Mouse (Mus musculus) erythroid progenitor cell, adult 5-6 weeks (primary cell): ENCODE measurements at regions not wholly inside any gene's neighbourhood (a gene's known extent, or its start where the extent isn't known, plus 50 kb on each side); places are given as distances from the start of the nearest gene placed in this dataset.

ENCODE experiments used
- ATAC-seq: replicated peaks from 2 replicates; pipeline ENCODE4 v1.8.0; 2016; ENCODE audit warnings: moderate number of reproducible peaks, mild to moderate bottlenecking, moderate TSS enrichment, inconsistent platforms; ENCODE audit not compliant: poor library complexity, low FRiP score, severe bottlenecking

GRCm38 (mm10) chr10:117556851-117557542 is 72.3 kb upstream of the Cpm start:
- no peak for ATAC-seq

- ATAC-seq: no peak
Observed at GRCm38 (mm10) chr10:117556027-117556789, 73.1 kb upstream of the Cpm start.

- ATAC-seq: no peak
Observed at GRCm38 (mm10) chr10:117555542-117555941, 73.8 kb upstream of the Cpm start.

GRCm38 (mm10) chr10:117555044-117555443 is 74.3 kb upstream of the Cpm start:
- ATAC-seq: no peak

- no peak for ATAC-seq
Observed at GRCm38 (mm10) chr10:117554533-117554932, 74.8 kb upstream of the Cpm start.

- ATAC-seq: no peak
Observed at GRCm38 (mm10) chr10:117553211-117554186, 75.8 kb upstream of the Cpm start.

GRCm38 (mm10) chr10:117552049-117552652 is 77.1 kb upstream of the Cpm start:
- no peak for ATAC-seq

GRCm38 (mm10) chr10:117551234-117552048 is 77.9 kb upstream of the Cpm start:
- no peak for ATAC-seq

GRCm38 (mm10) chr10:117549854-117550605 is 79.3 kb upstream of the Cpm start:
- ATAC-seq: no peak

- no peak for ATAC-seq
Observed at GRCm38 (mm10) chr10:117549506-117549830, 79.8 kb upstream of the Cpm start.

GRCm38 (mm10) chr10:117548775-117549505 is 80.4 kb upstream of the Cpm start:
- ATAC-seq: no peak

GRCm38 (mm10) chr10:117548262-117548661 is 81.0 kb upstream of the Cpm start:
- ATAC-seq: no peak

- no peak for ATAC-seq
Observed at GRCm38 (mm10) chr10:117547275-117547674, 82.0 kb upstream of the Cpm start.

GRCm38 (mm10) chr10:117545842-117546631 is 83.3 kb upstream of the Cpm start:
- ATAC-seq: no peak

- no peak for ATAC-seq
Observed at GRCm38 (mm10) chr10:117544680-117545546, 84.4 kb upstream of the Cpm start.

GRCm38 (mm10) chr10:117543995-117544679 is 85.2 kb upstream of the Cpm start:
- no peak for ATAC-seq
